Mouse (Mus musculus) heart, postnatal 36 days (tissue): ENCODE results near the gene Nop10. TPM values are rescaled to one million over a fixed set of nuclear protein-coding genes. Genes with fewer than 3 reads are reported as not detected.
"Not testable (repeated sequence)": the region's sequence is repeated elsewhere in the genome, so short reads cannot be mapped to it uniquely, and the experiment has no call there.

Experiments
- DNase-seq, 2 experiments: peaks; one replicate each; pipeline ENCODE4 v3.0.0; 2021 to 2022
- intact Hi-C: fragments of 180-260 bp; cut with DNase I; formaldehyde crosslinking; loops from one replicate; pipeline ENCODE4 v1.15.1; 2025
- total RNA-seq, 2 experiments: library from RNA; stranded (reverse); gene quantifications; 2 replicates each; pipeline ENCODE4 v1.2.3; 2021

The Nop10 gene
- total RNA-seq, 2 experiments from 2014 or later: 61.8 to 62.8 TPM

- intact Hi-C loops: loop anchor here (2.0 to 5.0 kb wide), 2 partner anchors 104 to 192 kb away; partner anchors contain the start of genes Emc4 and Emc7
Observed at GRCm38 (mm10) chr2:112262779-112263295, 1.1 kb downstream of the Nop10 start.

GRCm38 (mm10) chr2:112264364-112264763, 2.6 kb downstream of the Nop10 start:
- intact Hi-C loops: loop anchor here (5.0 kb wide), 1 partner anchor 103 kb away; the partner anchor contains the start of gene Emc4
- no peak for DNase-seq

More at GRCm38 (mm10) chr2:112262779-112263295, 1.1 kb downstream of the Nop10 start:
- no peak for DNase-seq

GRCm38 (mm10) chr2:112265448-112266241, 3.9 kb downstream of the Nop10 start, which contains the start of gene Slc12a6:
Slc12a6 (plus strand) TSS chr2:112265825.
- intact Hi-C loops: loop anchor here (2.0 kb wide), 1 partner anchor 19 kb away; no protein-coding TSS in a partner anchor
- DNase-seq: peak; percentile 90 to 93

- intact Hi-C loops: loop anchor here (2.0 kb wide), 1 partner anchor 19 kb away; no protein-coding TSS in a partner anchor
Observed at GRCm38 (mm10) chr2:112266242-112266592, 4.5 kb downstream of the Nop10 start, which contains the start of gene Gm21985. Gm21985 (plus strand) TSS chr2:112266314.

GRCm38 (mm10) chr2:112266780-112267179, 5.1 kb downstream of the Nop10 start:
- intact Hi-C loops: loop anchor here (2.0 kb wide), 1 partner anchor 18 kb away; no protein-coding TSS in a partner anchor
- DNase-seq: peak; percentile 28 to 58

More at GRCm38 (mm10) chr2:112266242-112266592, 4.5 kb downstream of the Nop10 start, which contains the start of gene Gm21985:
- peak; percentile 66 to 77 for DNase-seq

GRCm38 (mm10) chr2:112267547-112268269, 6.0 kb downstream of the Nop10 start:
- DNase-seq: no peak
- intact Hi-C loops: loop anchor here (2.0 kb wide), 1 partner anchor 17 kb away; no protein-coding TSS in a partner anchor

GRCm38 (mm10) chr2:112270011-112270410, 8.3 kb downstream of the Nop10 start:
- DNase-seq: peak in 1 of 2 experiments; percentile 20
- intact Hi-C loops: loop anchor here (2.0 kb wide), 1 partner anchor 39 kb away; no protein-coding TSS in a partner anchor

- no peak for DNase-seq
- intact Hi-C loops: no loop called here
Observed at GRCm38 (mm10) chr2:112272909-112273308, 11.2 kb downstream of the Nop10 start.

GRCm38 (mm10) chr2:112273474-112273873, 11.7 kb downstream of the Nop10 start:
- intact Hi-C loops: no loop called here
- DNase-seq: no peak

- no peak for DNase-seq
- intact Hi-C loops: no loop called here
Observed at GRCm38 (mm10) chr2:112276870-112277269, 15.1 kb downstream of the Nop10 start.

GRCm38 (mm10) chr2:112282846-112283245, 21.1 kb downstream of the Nop10 start:
- intact Hi-C loops: no loop called here
- DNase-seq: no peak

- intact Hi-C loops: loop anchor here (2.0 kb wide), 2 partner anchors 16 to 18 kb away; partner anchors contain the start of gene Gm21985
Observed at GRCm38 (mm10) chr2:112284363-112285030, 22.8 kb downstream of the Nop10 start.

GRCm38 (mm10) chr2:112285031-112285390, 23.3 kb downstream of the Nop10 start:
- DNase-seq: no peak
- intact Hi-C loops: loop anchor here (2.0 kb wide), 2 partner anchors 16 to 18 kb away; partner anchors contain the start of gene Gm21985

More at GRCm38 (mm10) chr2:112284363-112285030, 22.8 kb downstream of the Nop10 start:
- peak; percentile 68 to 70 for DNase-seq

GRCm38 (mm10) chr2:112286062-112286461, 24.3 kb downstream of the Nop10 start:
- DNase-seq, intact Hi-C loops: not testable (repeated sequence)

- intact Hi-C loops: no loop called here
- no peak for DNase-seq
Observed at GRCm38 (mm10) chr2:112287059-112287458, 25.3 kb downstream of the Nop10 start.

GRCm38 (mm10) chr2:112289507-112289906, 27.8 kb downstream of the Nop10 start:
- intact Hi-C loops: no loop called here
- DNase-seq: no peak

GRCm38 (mm10) chr2:112292823-112293222, 31.1 kb downstream of the Nop10 start:
- intact Hi-C loops: no loop called here
- DNase-seq: no peak

- intact Hi-C loops: no loop called here
- no peak for DNase-seq
Observed at GRCm38 (mm10) chr2:112296211-112296610, 34.5 kb downstream of the Nop10 start.

- no peak for DNase-seq
- intact Hi-C loops: no loop called here
Observed at GRCm38 (mm10) chr2:112298221-112298620, 36.5 kb downstream of the Nop10 start.

- intact Hi-C loops: loop anchor here (2.0 kb wide), 1 partner anchor 38 kb away; no protein-coding TSS in a partner anchor
- DNase-seq: no peak
Observed at GRCm38 (mm10) chr2:112308671-112309070, 46.9 kb downstream of the Nop10 start.
